Mouse (Mus musculus): Measurements from ENCODE around the gene Cd40. TPM values are rescaled to one million over a fixed set of nuclear protein-coding genes. Genes with fewer than 3 reads are reported as not detected.

Cd40 gene
- polyA plus RNA-seq, 1 experiment from 2014 or later: 5.4 TPM

- Histone ChIP-seq H3K27ac (peak overlapping the region; percentile 90), H3K9ac (0 out of 2 replicates have a peak overlapping the region, but pooled peaks have one; percentile 30), H3K4me3 (peak overlapping the region; percentile 96), H3K9me3 (replicated peaks) (no peaks in the 10 kb centered on the region), H3K4me2 (peak overlapping the region; percentile 47), H3K36me3 (ENCODE audit: poor library complexity, severe bottlenecking) (no peaks in the 10 kb centered on the region), H3K27me3 (no peaks in the 10 kb centered on the region), H3K4me1 (peaks cover 38% of the 10 kb centered on the region)
- WGBS: 15% methylated on average over 5 of the region's 5 CpGs
- ATAC-seq: no peak
Observed at GRCm38 (mm10) chr2:165035058-165035431, 20.4 kb upstream of the Cd40 start.

- WGBS: 72% methylated on average over 4 of the region's 4 CpGs
- no peaks in the 10 kb centered on the region for H3K36me3 ChIP-seq (ENCODE audit: poor library complexity, severe bottlenecking)
- H3K27me3 ChIP-seq: no peaks in the 10 kb centered on the region
- H3K9me3 ChIP-seq (replicated peaks): no peaks in the 10 kb centered on the region
- no peak overlapping the region for H3K9ac ChIP-seq
- ATAC-seq: no peak
- no peak overlapping the region for H3K4me2 ChIP-seq
- H3K4me3 ChIP-seq: no peak overlapping the region
- H3K27ac ChIP-seq: no peak overlapping the region
- peaks cover 22% of the 10 kb centered on the region for H3K4me1 ChIP-seq
Observed at GRCm38 (mm10) chr2:165037415-165037814, 18.0 kb upstream of the Cd40 start.

DNA sequence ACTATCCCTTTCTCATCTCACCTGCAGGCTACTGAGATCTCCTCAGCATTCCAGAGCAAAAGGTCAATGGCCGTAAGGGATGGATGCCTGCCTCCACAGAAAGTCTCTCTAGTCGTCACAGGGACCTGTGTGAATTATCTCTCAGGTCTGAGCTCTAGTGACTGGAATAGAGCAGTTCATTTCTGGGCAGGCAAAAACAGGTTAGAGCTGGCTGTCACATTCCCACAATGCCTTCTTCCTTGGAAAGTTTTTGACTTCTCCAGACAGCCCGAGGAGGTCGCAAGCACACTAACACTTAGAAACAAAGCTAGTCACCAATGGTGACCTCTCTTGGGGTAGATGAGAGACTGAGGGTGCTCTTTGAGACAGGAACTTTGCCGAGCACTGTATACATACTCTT, 13.3 kb upstream of the Cd40 start:
- Histone ChIP-seq H3K9me3 (replicated peaks) (no peaks in the 10 kb centered on the region), H3K4me1 (peaks cover 15% of the 10 kb centered on the region), H3K4me3 (no peak overlapping the region), H3K4me2 (no peak overlapping the region), H3K9ac (no peak overlapping the region), H3K27me3 (no peaks in the 10 kb centered on the region), H3K27ac (no peak overlapping the region), H3K36me3 (ENCODE audit: poor library complexity, severe bottlenecking) (no peaks in the 10 kb centered on the region)
- no peak for ATAC-seq
- 86% methylated on average over 5 of the region's 5 CpGs for WGBS

DNA sequence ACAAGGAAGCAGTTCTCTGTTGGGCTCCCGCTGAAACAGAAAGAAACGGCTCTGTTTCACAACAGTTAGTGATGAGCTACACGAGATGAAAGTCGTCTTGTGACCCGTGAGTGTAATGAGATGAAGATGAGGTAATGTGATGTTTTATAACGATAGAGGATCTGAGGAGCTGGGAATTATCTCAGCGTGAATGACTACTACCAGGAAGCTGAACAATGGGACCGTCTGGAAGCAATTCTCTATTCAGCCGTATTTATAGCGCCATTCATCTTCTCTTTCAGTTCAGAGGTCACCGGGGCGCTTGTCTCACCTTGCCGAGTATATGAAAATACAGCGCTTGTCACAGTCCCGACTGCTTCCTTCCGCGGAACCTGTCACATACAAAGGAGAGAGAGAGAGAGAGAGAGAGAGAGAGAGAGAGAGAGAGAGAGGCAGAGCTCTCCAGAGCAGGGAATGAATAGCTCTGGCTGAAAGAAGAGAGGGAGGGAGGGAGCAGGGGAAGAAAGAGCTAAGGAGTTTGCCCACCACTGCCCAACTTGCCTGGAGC, 12.3 kb upstream of the Cd40 start:
- Histone ChIP-seq H3K27ac (peak overlapping the region; percentile 63), H3K4me1 (peaks cover 15% of the 10 kb centered on the region), H3K36me3 (ENCODE audit: poor library complexity, severe bottlenecking) (no peaks in the 10 kb centered on the region), H3K4me3 (peak overlapping the region; percentile 16; the same call in 1 of the 2 replicates), H3K27me3 (no peaks in the 10 kb centered on the region), H3K4me2 (peak overlapping the region; percentile 47), H3K9ac (peak overlapping the region; percentile 32; the same call in 1 of the 2 replicates), H3K9me3 (replicated peaks) (no peaks in the 10 kb centered on the region)
- ATAC-seq: peak; percentile 80
- WGBS: under 1% methylated on average over 17 of the region's 17 CpGs

- Histone ChIP-seq H3K4me2 (peak overlapping the region; percentile 47; the same call in 1 of the 2 replicates), H3K27ac (peak overlapping the region; percentile 63), H3K9me3 (replicated peaks) (no peaks in the 10 kb centered on the region), H3K9ac (no peak overlapping the region), H3K27me3 (no peaks in the 10 kb centered on the region), H3K4me1 (peaks cover 15% of the 10 kb centered on the region), H3K36me3 (ENCODE audit: poor library complexity, severe bottlenecking) (no peaks in the 10 kb centered on the region), H3K4me3 (no peak overlapping the region)
- WGBS: 38% methylated on average over 2 of the region's 2 CpGs
- ATAC-seq: no peak
Observed at GRCm38 (mm10) chr2:165043729-165044128, 11.7 kb upstream of the Cd40 start.

- H3K4me1 ChIP-seq: peaks cover 12% of the 10 kb centered on the region
- no peak overlapping the region for H3K9ac ChIP-seq
- 63% methylated on average over 5 of the region's 5 CpGs for WGBS
- no peaks in the 10 kb centered on the region for H3K36me3 ChIP-seq (ENCODE audit: poor library complexity, severe bottlenecking)
- H3K27ac ChIP-seq: no peak overlapping the region
- H3K4me2 ChIP-seq: no peak overlapping the region
- no peaks in the 10 kb centered on the region for H3K9me3 ChIP-seq (replicated peaks)
- ATAC-seq: no peak
- H3K27me3 ChIP-seq: no peaks in the 10 kb centered on the region
- H3K4me3 ChIP-seq: no peak overlapping the region
Observed at GRCm38 (mm10) chr2:165049044-165049443, 6.4 kb upstream of the Cd40 start.

GRCm38 (mm10) chr2:165050826-165051548, 4.4 kb upstream of the Cd40 start:
- ATAC-seq: no peak
- no peak overlapping the region for H3K9ac ChIP-seq
- WGBS: 65% methylated on average over 18 of the region's 18 CpGs

DNA sequence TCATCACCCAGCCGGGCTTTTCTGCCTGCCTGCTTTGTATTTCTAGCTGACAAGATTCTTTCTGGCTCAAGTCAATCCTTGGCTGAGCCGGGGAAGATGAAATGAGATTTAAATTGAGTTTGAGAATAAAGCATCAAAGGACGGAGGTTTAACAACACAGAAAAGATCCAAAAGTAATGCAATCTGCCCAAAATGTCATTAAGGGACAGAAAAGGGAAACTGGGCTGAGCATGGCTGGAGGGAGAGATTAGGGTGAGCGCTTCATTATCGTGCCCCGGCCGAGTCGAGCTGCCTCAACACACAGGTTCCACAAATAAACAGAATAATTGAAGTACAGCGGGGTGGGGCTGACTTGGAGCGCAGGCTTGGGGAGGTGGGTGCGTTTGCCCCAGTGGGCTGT, 3.9 kb upstream of the Cd40 start:
- Histone ChIP-seq H3K27me3 (peaks cover 19% of the 10 kb centered on the region), H3K4me2 (no peak overlapping the region), H3K36me3 (ENCODE audit: poor library complexity, severe bottlenecking) (no peaks in the 10 kb centered on the region), H3K4me3 (no peak overlapping the region), H3K27ac (no peak overlapping the region), H3K9me3 (replicated peaks) (no peaks in the 10 kb centered on the region), H3K4me1 (peaks cover 21% of the 10 kb centered on the region), H3K9ac (no peak overlapping the region)
- 18% methylated on average over 11 of the region's 11 CpGs for WGBS
- ATAC-seq: no peak

More at GRCm38 (mm10) chr2:165050826-165051548, 4.4 kb upstream of the Cd40 start:
- H3K27ac ChIP-seq: no peak overlapping the region
- H3K9me3 ChIP-seq (replicated peaks): no peaks in the 10 kb centered on the region
- peaks cover 21% of the 10 kb centered on the region for H3K4me1 ChIP-seq
- H3K36me3 ChIP-seq (ENCODE audit: poor library complexity, severe bottlenecking): no peaks in the 10 kb centered on the region
- peaks cover 14% of the 10 kb centered on the region for H3K27me3 ChIP-seq
- no peak overlapping the region for H3K4me3 ChIP-seq
- no peak overlapping the region for H3K4me2 ChIP-seq

- Histone ChIP-seq H3K9me3 (replicated peaks) (no peaks in the 10 kb centered on the region), H3K4me3 (peak overlapping the region; percentile 9; the same call in 1 of the 2 replicates), H3K4me2 (peak overlapping the region; percentile 35), H3K9ac (no peak overlapping the region), H3K27me3 (peaks cover 28% of the 10 kb centered on the region), H3K4me1 (peaks cover 19% of the 10 kb centered on the region), H3K36me3 (ENCODE audit: poor library complexity, severe bottlenecking) (no peaks in the 10 kb centered on the region), H3K27ac (no peak overlapping the region)
- ATAC-seq: no peak
- WGBS: 12% methylated on average over 4 of the region's 7 CpGs
Observed at GRCm38 (mm10) chr2:165055905-165056304, 478 bp downstream of the Cd40 start.

- Histone ChIP-seq H3K9ac (no peak overlapping the region), H3K9me3 (replicated peaks) (no peaks in the 10 kb centered on the region), H3K4me1 (peaks cover 13% of the 10 kb centered on the region), H3K27ac (no peak overlapping the region; the same call in 1 of the 2 replicates), H3K4me3 (no peak overlapping the region), H3K36me3 (ENCODE audit: poor library complexity, severe bottlenecking) (no peaks in the 10 kb centered on the region), H3K4me2 (no peak overlapping the region), H3K27me3 (peaks cover 28% of the 10 kb centered on the region)
- 76% methylated on average over 14 of the region's 14 CpGs for WGBS
- no peak for ATAC-seq
Observed at GRCm38 (mm10) chr2:165056377-165057085, 1.1 kb downstream of the Cd40 start.

GRCm38 (mm10) chr2:165059961-165060360, 4.5 kb downstream of the Cd40 start:
- Histone ChIP-seq H3K4me3 (no peak overlapping the region), H3K9me3 (replicated peaks) (no peaks in the 10 kb centered on the region), H3K4me1 (peaks cover 11% of the 10 kb centered on the region; the same call in 1 of the 2 replicates), H3K4me2 (no peak overlapping the region), H3K36me3 (ENCODE audit: poor library complexity, severe bottlenecking) (no peaks in the 10 kb centered on the region), H3K27ac (no peak overlapping the region), H3K9ac (no peak overlapping the region), H3K27me3 (peaks cover 24% of the 10 kb centered on the region)
- WGBS: 87% methylated on average over 4 of the region's 4 CpGs
- no peak for ATAC-seq
